Mouse (Mus musculus) embryo, embryonic 11.5 days (tissue): ENCODE measurements around the gene Ikzf3.

Source experiments
- DNase-seq: peaks from one replicate; pipeline ENCODE4 v3.0.0-alpha.2; 2012; ENCODE audit warnings: low read depth, low spot score

The Ikzf3 gene

DNA sequence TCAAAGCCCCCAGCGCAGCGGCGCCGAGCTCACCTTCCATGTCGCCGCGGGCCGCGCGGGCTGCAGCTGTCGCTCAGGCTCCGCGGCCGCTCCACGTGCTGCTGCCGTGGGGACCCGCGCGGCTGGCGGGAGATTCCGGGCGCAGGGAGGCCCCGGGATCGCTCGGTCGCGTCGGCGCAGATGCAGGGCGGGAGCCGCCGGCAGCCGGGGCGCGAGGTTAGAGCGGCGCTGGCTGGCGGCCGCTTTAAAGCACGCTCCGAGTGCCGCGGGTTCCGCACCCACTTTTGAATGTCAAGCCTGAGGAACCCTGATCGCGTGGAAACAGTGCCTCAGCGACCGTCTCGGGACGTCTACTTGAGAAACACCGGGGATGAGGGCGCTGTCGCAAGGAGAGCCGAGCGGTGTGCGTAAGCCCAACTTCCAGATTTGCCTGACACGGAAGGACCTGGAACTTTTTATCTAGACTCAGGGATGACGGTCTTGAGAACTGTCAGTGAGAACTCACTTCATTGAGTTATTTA, at the start of gene Ikzf3:
TSS of gene Ikzf3 (minus strand) at position 321 of the 521 bp plus-strand sequence.
- peak; percentile 11 for DNase-seq

DNA sequence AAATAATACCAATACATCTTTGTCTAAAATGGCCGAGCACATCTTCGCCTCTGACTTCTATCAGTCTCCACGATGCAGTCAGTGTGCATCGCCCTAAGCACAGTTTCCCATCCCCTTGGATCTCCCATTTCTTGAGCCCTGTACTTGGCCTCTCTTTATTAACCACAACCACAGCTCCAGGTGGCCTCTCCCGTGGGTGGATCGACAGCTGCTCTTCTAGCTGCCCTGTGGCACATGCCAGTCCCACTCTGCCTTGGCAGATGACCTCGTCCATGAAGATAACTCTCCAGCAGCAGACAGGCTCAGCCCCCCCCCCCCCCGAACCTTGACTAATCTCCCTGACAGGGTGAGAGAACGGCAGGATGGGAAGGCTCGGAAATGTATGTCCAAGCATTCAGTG, 49.6 kb upstream of the Ikzf3 start:
- DNase-seq = no peak

DNA sequence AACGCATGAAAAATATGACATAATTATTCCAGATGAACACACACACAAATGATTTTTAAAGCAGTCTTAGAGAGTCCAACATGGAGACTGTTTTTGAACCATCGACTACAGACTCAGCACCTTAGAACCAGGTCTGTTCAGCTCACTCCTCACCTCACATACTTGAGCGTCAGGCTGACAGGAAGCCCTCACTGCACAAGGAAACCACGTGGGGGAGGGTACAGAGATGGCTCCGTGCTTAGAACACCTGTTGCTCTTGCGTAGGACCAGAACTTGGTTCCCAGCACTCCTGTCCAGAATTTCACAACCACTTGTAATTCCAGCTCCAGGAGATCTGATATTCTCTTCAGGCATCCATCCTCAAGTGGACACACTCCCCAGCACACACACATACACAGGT, 49.2 kb upstream of the Ikzf3 start:
- DNase-seq = no peak

DNA sequence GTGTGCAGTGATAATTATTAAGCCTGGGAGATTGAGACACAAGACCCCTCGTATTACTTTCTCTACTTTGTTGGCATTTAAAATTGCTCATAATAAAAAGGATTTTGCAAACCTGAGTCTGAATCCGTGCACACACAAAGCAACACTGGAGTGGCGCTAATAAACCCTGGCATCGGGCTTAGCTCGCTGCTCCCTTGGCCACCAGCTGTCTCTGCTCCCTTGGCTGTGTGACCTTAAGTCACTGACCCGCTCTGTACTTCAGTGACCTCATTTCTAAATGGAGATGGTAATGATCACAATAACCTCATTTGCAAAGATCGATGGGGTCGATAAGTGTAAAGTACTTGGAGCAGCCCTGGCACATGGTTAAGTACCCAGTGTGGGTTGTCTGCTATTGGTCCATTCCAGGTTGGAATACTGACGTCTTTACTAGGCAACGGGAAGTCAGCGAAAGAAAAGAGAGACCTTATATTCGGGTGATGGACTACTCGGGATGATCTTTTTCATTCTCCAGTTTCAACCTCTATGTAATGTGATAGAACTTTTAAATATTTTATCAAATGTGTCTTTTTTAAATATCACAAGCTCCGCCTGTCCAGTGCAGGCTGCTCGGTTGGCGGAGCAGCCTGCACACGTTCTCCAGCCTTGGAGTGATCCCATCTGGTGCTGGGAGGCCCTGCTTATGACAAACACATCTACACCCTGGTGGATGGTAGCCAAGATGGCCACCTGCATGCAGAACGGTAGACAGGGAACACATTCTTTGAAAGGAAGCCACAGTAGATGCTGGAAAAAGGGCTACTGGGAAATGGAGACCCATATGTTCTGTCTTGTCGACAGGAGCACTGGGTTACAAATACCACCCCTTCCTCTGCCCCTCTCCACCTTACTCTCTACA, 45.0 kb upstream of the Ikzf3 start:
- DNase-seq = no peak

DNA sequence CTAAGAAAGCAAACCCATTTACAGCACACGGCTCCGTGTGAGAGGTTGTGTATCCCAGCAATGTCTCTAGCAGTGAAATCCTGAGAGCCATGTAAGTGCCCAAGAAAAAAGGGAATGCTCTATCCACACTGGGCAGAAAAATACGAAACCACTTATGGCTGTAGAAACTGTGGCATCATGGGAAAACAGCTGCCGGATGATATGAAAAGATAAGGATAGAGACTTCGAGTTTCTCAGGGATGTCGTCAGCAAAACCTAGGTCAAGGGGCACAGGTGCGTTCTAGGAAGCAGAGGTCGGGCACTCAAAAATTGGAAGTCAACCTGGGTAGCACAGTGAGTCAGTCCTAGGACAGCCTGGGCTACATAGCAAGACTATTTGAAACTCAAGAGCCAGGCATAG, 43.5 kb upstream of the Ikzf3 start:
- DNase-seq = no peak

DNA sequence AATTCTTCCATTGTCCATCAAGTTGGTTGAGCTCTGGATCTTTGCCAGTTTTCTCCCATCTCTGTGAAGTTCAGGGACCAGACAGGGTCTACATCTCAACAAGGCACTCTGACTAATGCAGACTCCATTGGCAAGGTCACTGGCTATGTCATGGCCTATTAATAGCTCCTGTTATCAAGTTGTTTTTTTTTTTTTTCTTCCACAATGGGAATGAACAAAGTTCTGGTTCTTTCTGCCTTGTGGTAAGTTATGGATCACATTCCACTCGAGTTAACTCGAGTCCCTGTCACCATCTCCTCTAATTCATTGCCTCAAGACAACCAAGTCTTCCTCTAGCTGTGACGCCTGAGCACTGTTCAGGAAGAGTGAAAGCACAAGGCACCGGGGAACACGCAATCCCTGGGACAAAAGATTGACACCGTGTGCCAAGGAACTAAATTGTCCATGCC, 43.0 kb upstream of the Ikzf3 start:
- no peak for DNase-seq

DNA sequence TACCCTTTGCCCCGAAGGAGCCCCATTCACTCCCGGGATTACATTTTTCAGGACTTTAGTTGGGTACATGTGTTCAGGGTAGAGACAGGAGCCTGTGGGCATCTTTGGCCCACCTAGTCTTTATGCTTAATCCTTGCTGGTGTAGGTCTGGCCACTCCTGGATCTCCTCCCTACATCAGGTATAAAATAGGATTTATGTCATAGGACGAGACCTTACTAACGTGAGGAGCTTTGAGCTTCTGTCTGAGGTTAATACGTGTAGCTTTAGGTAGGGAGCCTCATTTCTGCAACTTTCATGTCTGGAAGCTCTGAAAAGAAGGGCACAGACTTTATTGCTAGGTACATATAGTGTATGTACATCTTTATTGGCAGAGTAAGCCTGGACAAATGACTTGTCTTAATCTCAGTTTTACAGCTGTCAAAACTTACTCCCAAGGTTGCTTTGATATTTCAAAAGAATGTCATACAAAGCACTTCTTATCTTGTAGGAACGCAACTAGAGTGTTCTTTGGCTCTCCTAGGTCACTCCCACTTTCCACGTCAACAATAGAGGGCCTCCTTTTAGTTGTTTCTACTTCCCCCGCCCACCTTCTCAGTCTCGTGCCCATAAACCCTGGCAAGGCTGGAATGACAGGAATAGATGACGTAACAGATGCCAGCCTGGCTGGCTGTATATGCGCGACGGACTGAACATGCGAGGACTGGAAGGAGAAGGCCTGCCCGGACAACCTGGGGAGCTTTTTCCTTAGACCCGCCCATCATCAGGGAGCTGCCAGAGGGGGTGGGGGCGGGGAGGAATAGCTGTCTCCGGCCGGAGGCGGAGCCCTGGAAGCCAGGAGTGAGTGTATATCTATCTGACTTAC, 42.1 kb upstream of the Ikzf3 start:
- DNase-seq = peak; percentile 47

DNA sequence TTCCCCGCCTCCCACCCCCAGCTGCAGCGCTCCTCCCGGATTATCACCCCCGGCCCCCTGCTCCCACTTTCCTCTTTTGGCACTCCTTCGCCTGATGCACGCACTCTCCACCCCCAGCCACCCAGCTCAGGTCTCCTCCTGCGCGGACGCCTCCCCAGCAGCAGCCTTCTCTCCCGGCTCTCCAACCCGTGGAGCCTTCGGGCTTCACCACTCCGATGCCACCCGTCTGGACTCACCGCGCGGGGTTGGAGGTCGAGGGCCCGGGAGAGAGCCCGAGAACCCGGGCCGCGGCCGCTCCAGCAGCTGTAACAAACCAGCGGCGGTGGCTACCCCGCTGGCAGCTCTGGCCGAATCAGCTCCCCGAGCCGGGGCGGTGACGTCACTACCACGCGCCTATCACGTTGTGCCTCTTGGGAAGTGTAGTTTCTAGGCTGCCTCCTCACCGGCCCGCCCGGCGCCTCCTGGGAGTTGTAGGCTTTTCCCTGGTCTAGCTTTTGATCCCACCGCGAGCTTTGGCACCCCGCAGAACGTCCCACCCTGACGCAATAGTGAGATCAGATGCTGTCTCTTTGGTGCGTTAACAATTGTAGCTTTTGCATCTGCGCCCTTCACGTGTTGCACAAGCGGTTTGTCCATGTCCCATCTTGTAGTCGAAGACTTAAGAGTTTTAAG, 41.2 kb upstream of the Ikzf3 start, which contains the start of gene Ormdl3:
TSS of gene Ormdl3 (minus strand) at position 477 of the 672 bp plus-strand sequence.
- DNase-seq = peak; percentile 99

DNA sequence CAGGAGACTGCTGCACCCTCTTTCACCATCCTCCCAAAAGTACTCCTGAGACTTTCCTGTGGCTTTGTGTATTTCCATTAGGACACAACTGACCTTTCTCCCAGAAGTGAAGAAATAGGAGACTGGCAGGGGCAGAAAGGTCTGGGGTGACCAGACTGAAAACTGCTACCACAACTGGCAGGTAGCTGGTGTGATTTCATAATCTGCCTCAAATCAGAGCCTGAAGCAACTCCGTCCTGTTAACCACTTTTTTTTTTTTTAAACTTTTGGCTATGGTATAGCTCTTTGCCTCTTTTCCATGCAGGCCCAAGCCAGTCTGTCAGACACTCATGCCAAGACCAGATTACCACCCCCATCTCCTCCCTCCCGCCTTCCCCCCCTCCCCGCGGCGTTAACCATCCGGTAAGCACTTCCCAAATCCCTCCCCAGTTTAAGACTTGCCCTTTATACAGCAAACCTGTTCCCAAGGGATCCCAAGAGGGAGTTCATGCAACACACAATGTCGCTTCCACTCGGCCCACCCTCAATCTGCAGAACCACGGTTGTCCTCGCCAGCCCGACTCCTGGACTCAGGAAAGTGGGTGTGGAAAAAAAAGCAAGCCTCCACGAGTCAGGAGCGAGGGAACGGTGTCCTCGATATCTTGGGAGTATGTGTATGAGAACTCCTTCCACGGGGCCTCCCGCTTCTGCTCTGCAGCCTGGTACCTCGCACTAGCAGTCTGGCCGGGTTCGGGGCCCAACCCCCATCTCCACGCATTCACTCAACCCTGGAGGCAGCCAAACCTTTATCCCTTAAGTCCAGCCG, 40.5 kb upstream of the Ikzf3 start:
- no peak for DNase-seq

DNA sequence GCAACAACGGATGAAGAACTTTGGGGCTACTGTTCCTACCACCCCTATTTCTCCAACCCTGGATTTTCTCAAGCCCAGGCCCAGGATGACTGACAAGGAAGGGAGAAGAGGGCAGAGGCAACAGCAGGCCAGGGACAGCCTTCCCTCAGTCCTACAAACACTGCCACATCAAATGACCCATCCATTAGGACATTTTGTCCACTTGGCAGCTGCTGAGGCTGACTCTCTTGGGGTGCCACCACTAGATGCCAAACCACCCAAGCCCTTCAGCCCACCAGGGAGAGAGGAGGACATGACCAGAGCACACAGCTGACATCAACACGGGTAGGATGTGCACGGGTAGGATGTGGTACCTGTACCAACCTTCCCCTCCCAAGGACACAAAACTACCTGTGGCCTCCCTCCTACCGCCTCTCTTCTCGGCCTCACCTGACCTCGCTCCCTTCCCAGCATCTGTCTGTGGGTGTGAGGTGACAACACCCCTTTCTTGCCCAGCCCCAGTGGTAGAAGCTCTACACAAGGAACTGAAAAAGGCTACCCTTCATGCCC, 38.9 kb upstream of the Ikzf3 start:
- no peak for DNase-seq

DNA sequence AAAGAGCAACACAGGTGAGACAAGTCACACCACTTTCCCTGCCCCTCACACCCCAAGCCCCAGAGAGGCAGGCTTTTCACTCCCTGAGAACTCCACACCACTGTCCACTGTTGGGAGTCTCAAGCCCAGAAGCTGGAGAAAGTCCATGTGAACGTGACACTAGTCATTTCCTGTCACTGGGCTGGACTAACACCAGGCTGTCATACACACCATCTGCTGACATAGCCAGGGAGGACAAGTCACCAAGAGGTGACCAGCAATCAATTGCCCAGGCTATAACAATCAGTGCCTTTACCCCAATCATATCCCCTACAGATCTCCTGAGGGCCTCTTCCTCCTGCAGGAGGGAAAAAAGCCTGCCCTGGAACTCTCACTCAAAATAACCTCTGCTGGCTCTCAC, 38.3 kb upstream of the Ikzf3 start:
- no peak for DNase-seq

DNA sequence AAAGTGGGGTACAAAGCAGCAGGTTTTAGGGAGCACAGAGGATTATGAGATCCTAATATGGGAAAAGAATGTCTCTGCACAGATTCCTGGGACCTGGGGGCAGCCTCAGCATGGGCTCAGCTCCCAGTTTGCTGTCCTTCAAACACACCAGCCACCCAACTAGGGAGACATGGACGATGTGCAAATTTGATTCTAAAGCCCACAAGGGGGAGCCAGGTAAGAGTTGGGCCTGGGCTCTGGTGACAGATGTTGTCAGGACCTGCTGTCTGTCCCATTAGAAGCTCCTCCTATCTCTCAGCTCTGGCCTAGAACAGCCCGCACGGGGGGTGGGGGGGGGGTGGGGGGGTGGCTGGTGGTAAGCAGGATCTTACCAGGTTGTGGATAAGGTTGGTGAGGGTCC, 37.7 kb upstream of the Ikzf3 start:
- DNase-seq = no peak

DNA sequence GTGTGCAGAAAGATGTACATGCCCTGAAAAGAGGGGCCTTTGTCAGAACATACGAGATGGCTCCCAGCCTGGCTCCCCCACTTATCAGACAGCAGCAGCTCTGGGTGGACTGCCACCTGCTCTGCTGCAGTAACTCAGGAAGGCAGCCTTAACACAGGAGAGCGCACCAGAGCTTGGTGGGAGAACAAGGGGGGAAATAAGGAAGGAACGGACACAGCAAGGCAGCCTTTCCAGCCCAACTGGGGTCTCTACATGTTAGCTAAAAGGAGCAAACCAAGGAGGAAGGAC, 37.4 kb upstream of the Ikzf3 start:
- no peak for DNase-seq

DNA sequence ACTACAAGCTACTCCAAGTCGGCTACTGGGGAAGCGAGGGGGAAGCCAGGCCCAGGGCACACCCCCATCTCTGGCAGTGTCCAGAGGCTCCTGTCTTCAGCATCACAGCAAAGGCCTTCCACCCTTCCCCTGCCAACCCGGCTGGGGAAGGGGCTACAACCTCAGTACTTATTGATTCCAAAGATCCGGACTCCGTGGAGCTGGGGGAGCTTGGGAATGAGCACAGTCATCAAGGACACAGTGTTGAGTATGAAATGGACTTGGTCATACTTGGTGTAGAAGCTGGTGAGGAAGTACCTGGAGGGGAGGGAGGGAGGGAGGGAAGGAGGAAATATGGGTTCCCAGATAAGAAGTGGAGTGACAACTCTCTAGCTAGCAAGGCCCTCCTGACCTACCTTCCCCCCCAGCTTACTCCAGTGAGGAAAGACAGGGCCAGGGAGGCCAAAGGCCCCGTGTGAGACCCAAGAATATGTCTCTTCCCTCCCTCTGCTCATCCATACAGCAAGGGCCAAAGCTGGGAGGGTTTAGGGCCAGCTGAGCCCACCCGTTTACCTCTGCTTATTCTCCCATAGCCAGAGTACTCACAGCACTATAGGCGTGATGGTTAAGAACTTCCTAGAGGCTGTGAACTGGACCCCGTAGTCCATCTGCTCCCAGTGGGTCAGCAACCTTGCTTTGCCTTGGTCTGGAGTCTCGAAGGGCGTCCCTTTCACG, 36.9 kb upstream of the Ikzf3 start:
- DNase-seq = no peak

DNA sequence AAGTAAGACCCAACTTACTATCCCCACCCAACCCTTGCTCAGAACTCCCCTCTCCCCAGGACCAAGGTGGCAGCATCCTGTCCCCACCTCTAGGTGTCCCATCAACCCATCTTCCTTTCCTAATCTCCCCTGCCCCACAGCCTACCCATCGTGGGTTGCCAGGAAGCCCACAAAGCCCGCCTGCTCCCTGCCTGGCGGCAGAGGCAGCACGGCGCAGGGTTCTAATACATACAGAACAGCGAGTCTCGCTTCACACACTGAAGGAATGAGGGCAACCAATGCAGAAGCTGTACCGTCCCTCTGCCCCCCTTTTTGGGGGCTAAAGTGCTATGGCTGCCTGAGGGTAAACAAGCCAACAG, 36.2 kb upstream of the Ikzf3 start:
- DNase-seq = no peak

DNA sequence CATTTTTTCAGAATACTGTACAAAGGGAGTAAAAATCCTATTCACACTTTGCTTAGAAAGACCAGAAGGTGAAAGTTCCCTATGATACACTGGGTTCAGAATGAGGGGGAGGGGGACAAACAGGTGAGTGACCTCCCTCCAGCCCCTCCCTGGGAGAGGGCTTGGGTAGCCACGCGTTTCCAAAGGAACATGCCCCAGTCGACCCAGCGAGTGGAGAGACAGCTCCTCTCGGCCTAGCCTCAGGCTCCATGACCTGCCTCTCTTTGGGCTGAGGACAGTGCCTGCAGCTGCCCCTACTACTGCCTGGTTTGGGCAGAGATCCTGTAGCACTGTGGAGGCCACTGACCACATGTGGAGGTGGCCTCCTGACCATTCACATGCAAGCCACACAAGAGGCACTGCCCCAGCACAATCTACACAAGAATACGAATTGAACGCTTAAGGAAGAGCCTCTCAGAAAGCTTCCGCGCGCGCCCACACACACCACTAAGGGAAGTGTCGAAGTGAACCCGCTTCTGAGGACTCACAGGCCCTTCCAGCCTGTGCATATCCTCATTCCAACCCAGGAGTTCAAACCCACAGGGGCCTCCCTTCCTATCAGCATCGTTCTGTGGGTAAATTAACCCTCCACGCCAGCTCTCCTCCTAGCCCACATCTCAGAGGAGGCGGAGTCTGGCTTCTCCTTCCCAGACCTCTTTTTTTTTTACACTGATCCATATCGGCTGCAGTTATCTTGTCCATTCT, 35.6 kb upstream of the Ikzf3 start:
- no peak for DNase-seq

DNA sequence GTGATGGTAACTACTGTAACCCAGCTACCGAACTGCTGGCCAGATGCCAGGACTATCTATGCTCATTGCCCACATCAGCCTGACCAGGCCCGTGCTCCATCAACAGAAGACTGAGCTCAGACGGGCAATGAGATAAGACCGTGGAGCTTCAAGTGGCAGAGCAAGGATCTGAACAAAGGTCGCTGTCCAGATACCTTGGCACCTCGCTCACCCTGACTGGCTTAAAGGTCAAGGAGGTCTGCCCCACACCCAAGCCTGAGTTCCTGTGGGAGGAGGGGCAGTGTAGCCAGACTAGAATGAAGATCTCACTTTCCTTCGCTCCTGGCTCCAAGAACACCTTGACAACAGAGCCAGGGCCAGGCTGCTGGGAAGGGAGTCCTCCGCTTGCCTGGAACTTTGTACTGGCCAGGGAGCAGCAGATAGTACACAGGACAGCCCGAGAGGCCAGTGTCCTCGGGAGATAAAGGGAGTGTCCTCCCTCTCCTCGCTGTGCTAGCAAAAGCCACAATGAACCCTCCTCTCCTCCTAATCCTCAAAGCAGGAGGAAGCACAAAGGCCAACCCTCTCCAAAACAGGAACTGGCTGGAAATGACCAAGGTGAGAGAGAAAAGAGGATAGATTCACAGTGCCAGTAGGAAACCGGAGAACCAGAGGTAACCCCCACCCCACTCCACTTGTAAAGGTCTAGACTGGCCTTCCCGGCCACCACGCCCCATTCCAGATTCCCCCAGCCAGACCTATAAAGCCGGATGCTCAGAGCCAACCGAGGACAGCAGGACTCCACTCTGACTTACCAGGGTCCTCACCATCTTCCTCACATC, 34.7 kb upstream of the Ikzf3 start:
- DNase-seq = no peak

DNA sequence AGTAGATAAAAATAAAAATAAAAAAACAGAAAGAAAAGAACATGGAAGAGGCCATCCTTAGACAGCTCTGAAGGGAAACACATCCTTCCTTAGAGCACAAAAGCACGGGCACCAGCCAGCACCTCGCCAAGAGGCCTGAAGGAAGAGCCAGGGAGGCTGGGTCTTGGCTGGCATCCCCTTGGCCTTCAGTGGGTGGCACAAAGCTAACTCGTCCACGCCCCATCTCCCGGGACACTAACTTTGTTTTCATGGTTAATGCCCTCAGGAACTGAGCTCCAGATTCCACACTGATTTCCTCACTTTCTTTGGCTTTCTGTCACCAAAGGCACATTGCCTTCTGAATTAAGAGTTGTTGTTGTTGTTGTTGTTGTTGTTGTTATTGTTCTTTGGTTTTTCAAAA, 31.9 kb upstream of the Ikzf3 start:
- DNase-seq = no peak

DNA sequence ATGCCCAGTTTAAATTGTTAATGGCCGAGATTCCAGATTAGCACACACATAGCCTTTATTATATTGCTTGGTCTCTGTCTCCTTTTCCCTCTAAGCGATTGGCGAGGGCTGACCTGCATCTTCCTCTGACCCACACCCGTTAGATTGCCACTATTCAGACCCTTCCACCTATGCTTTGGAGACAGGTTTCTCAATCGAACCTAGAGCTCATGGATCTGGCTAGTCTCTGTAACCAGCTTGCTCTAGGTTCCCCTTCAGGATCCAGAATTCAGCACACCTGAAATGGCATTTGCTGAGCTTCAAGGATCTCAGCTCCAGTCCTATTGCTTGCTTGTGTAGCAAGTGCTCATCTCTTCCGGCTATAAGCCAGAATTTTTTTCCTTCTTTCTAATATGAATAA, 23.6 kb upstream of the Ikzf3 start:
- DNase-seq = no peak
